Mouse (Mus musculus): ENCODE measurements around the gene Agap3. TPM values are rescaled to one million over a fixed set of nuclear protein-coding genes. Genes with fewer than 3 reads are reported as not detected.

The Agap3 gene
- polyA plus RNA-seq, 1 experiment, result 76.8 TPM

- Histone ChIP-seq H3K4me3 (ENCODE audit: low read depth, low read length) (peak within 1 kb of the TSS; percentile 98), H3K4me1 (ENCODE audit: control insufficient read depth, insufficient read depth, low read length) (peaks cover 10% of the 10 kb centered on the region), H3K27me3 (ENCODE audit: control insufficient read depth, insufficient read depth, low read length, poor library complexity, severe bottlenecking) (no peaks in the 10 kb centered on the region), H3K27ac (ENCODE audit: insufficient read depth, low read length) (peak within 1 kb of the TSS; percentile 24; the same call in 1 of the 2 replicates), H3K9ac (ENCODE audit: low read depth, poor library complexity, severe bottlenecking) (peak within 1 kb of the TSS; percentile 81), H3K9me3 (replicated peaks; ENCODE audit: control insufficient read depth, insufficient read depth, low read length, poor library complexity, severe bottlenecking) (no peaks in the 10 kb centered on the region), H3K36me3 (ENCODE audit: control insufficient read depth, insufficient read depth, low read length, poor library complexity, severe bottlenecking) (no peaks in the 10 kb centered on the region)
- TF ChIP-seq CTCF (IDR thresholded peaks at IDR 0.05; ENCODE audit: low read depth, low read length) (no peak), EP300 (IDR thresholded peaks at IDR 0.05; ENCODE audit: insufficient read depth, low read depth, low read length) (no peak), POLR2A (IDR thresholded peaks at IDR 0.05; ENCODE audit: insufficient read depth, low read length) (peak; percentile 39)
Observed at GRCm38 (mm10) chr5:24423129-24424003, 28.6 kb upstream of the Agap3 start, which contains the start of the genes Cdk5 and Slc4a2. Gene Cdk5, minus strand, starts transcription at chr5:24423530. Gene Slc4a2, plus strand, starts transcription at chr5:24423837.

GRCm38 (mm10) chr5:24424004-24424781 lies 27.8 kb upstream of the Agap3 start:
- H3K27ac ChIP-seq (ENCODE audit: insufficient read depth, low read length), result peak overlapping the region; percentile 24; the same call in 1 of the 2 replicates
- H3K9me3 ChIP-seq (replicated peaks; ENCODE audit: control insufficient read depth, insufficient read depth, low read length, poor library complexity, severe bottlenecking), result no peaks in the 10 kb centered on the region
- H3K36me3 ChIP-seq (ENCODE audit: control insufficient read depth, insufficient read depth, low read length, poor library complexity, severe bottlenecking), result no peaks in the 10 kb centered on the region
- H3K27me3 ChIP-seq (ENCODE audit: control insufficient read depth, insufficient read depth, low read length, poor library complexity, severe bottlenecking), result no peaks in the 10 kb centered on the region
- peak overlapping the region; percentile 79 for H3K4me3 ChIP-seq (ENCODE audit: low read depth, low read length)
- TF ChIP-seq CTCF (IDR thresholded peaks at IDR 0.05; ENCODE audit: low read depth, low read length), result no peak
- H3K4me1 ChIP-seq (ENCODE audit: control insufficient read depth, insufficient read depth, low read length), result peaks cover 10% of the 10 kb centered on the region
- peak overlapping the region; percentile 81 for H3K9ac ChIP-seq (ENCODE audit: low read depth, poor library complexity, severe bottlenecking)

GRCm38 (mm10) chr5:24424861-24425411 lies 27.0 kb upstream of the Agap3 start:
- Histone ChIP-seq H3K27me3 (ENCODE audit: control insufficient read depth, insufficient read depth, low read length, poor library complexity, severe bottlenecking) (no peaks in the 10 kb centered on the region), H3K27ac (ENCODE audit: insufficient read depth, low read length) (no peak overlapping the region), H3K4me1 (ENCODE audit: control insufficient read depth, insufficient read depth, low read length) (peaks cover 10% of the 10 kb centered on the region), H3K9ac (ENCODE audit: low read depth, poor library complexity, severe bottlenecking) (peak overlapping the region; percentile 81), H3K4me3 (ENCODE audit: low read depth, low read length) (peak overlapping the region; percentile 79), H3K36me3 (ENCODE audit: control insufficient read depth, insufficient read depth, low read length, poor library complexity, severe bottlenecking) (no peaks in the 10 kb centered on the region), H3K9me3 (replicated peaks; ENCODE audit: control insufficient read depth, insufficient read depth, low read length, poor library complexity, severe bottlenecking) (no peaks in the 10 kb centered on the region)
- TF ChIP-seq CTCF (IDR thresholded peaks at IDR 0.05; ENCODE audit: low read depth, low read length) (no peak), EP300 (IDR thresholded peaks at IDR 0.05; ENCODE audit: insufficient read depth, low read depth, low read length) (no peak), POLR2A (IDR thresholded peaks at IDR 0.05; ENCODE audit: insufficient read depth, low read length) (no peak)

GRCm38 (mm10) chr5:24425421-24426036 lies 26.4 kb upstream of the Agap3 start:
- TF ChIP-seq CTCF (IDR thresholded peaks at IDR 0.05; ENCODE audit: low read depth, low read length) (peak; percentile 2), EP300 (IDR thresholded peaks at IDR 0.05; ENCODE audit: insufficient read depth, low read depth, low read length) (no peak), POLR2A (IDR thresholded peaks at IDR 0.05; ENCODE audit: insufficient read depth, low read length) (no peak)
- Histone ChIP-seq H3K27me3 (ENCODE audit: control insufficient read depth, insufficient read depth, low read length, poor library complexity, severe bottlenecking) (no peaks in the 10 kb centered on the region), H3K27ac (ENCODE audit: insufficient read depth, low read length) (no peak overlapping the region), H3K4me1 (ENCODE audit: control insufficient read depth, insufficient read depth, low read length) (peaks cover 10% of the 10 kb centered on the region), H3K36me3 (ENCODE audit: control insufficient read depth, insufficient read depth, low read length, poor library complexity, severe bottlenecking) (no peaks in the 10 kb centered on the region), H3K4me3 (ENCODE audit: low read depth, low read length) (peak overlapping the region; percentile 72), H3K9ac (ENCODE audit: low read depth, poor library complexity, severe bottlenecking) (peak overlapping the region; percentile 81), H3K9me3 (replicated peaks; ENCODE audit: control insufficient read depth, insufficient read depth, low read length, poor library complexity, severe bottlenecking) (no peaks in the 10 kb centered on the region)

GRCm38 (mm10) chr5:24426037-24426432 lies 25.9 kb upstream of the Agap3 start:
- Histone ChIP-seq H3K27ac (ENCODE audit: insufficient read depth, low read length) (no peak overlapping the region), H3K9me3 (replicated peaks; ENCODE audit: control insufficient read depth, insufficient read depth, low read length, poor library complexity, severe bottlenecking) (no peaks in the 10 kb centered on the region), H3K27me3 (ENCODE audit: control insufficient read depth, insufficient read depth, low read length, poor library complexity, severe bottlenecking) (no peaks in the 10 kb centered on the region), H3K36me3 (ENCODE audit: control insufficient read depth, insufficient read depth, low read length, poor library complexity, severe bottlenecking) (no peaks in the 10 kb centered on the region), H3K4me3 (ENCODE audit: low read depth, low read length) (peak overlapping the region; percentile 72), H3K4me1 (ENCODE audit: control insufficient read depth, insufficient read depth, low read length) (peaks cover 10% of the 10 kb centered on the region), H3K9ac (ENCODE audit: low read depth, poor library complexity, severe bottlenecking) (peak overlapping the region; percentile 81)
- TF ChIP-seq POLR2A (IDR thresholded peaks at IDR 0.05; ENCODE audit: insufficient read depth, low read length) (no peak), EP300 (IDR thresholded peaks at IDR 0.05; ENCODE audit: insufficient read depth, low read depth, low read length) (no peak), CTCF (IDR thresholded peaks at IDR 0.05; ENCODE audit: low read depth, low read length) (no peak)
